Mouse (Mus musculus) embryonic stem cell, embryonic (primary cell): Measurements from ENCODE around the gene Ngdn.
"Not testable (repeated sequence)": the region's sequence is repeated elsewhere in the genome, so short reads cannot be mapped to it uniquely, and the experiment has no call there.

Experiments
- CTCF ChIA-PET, 4 experiments: fragments of 300-600 bp in 2 of 4; fragments of 350-600 bp in 2 of 4; sonication (Branson Sonifier 250); formaldehyde crosslinking; loops; one replicate each; lab custom pipeline; 2022; ENCODE audit warnings: inconsistent platforms in 2 of 4; lab: Charles Lee
- POLR2A ChIA-PET, 4 experiments: fragments of 300-600 bp in 2 of 4; fragments of 350-600 bp in 2 of 4; sonication (Branson Sonifier 250); formaldehyde crosslinking; loops; one replicate each; lab custom pipeline; 2022; ENCODE audit warnings: antibody characterized with exemption in 4 of 4, inconsistent platforms in 1 of 4; lab: Charles Lee

Gene Ngdn

DNA sequence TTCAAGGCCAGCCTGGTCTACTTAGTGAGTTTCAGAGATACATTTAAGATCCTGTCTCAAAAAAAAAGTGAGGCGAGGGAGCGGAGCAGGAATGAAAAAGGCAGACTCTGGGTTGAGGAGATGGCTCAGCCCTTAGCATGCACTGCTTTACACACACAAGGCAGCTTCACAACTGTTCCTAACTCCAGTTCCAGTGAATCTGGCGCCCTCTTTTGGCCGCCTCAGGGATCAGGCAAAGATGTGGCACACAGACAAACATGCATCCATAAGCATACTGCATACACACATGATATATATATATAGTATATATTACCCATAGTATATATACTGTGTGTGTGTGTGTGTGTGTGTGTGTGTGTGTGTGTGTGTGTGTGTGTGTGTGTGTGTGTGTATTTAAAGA is 4.1 kb upstream of the Ngdn start:
- ChIA-PET POLR2A (interaction anchor here in 2 of 4 experiments (0.6 to 1.0 kb wide), 3 partner anchors 29 to 476 kb away, joined by 3 to 4 read pairs (median 3); no protein-coding TSS in a partner anchor), CTCF (interaction anchor here (0.6 to 1.8 kb wide), 42 partner anchors 9 to 297 kb away, joined by 3 to 15 read pairs (median 3); partner anchors contain the start of genes Ap1g2 (in 1 of the 4), Il25 (in 1 of the 4) and Myh7 (in 1 of the 4))

DNA sequence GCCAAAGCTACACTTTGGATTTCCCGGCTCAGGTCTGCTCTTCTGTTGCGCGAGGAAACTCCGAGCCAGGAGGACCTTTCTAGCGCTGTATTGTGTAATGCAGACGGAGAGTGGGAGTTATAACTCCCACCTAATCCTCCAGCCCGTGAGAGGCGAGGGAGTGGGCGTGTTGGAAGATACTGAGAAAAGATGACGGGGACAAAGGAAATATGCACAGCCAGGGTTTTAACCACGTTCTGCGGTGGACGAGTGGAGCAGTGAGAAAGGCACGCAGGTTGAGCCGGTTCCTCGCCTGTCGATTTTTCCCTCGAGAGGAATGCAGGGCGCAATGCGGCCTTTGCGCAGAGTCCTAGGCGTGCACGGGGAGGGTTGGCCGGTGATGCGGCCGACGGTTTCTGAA is 663 bp upstream of the Ngdn start:
- CTCF ChIA-PET = interaction anchor here (0.6 to 2.3 kb wide), 47 partner anchors 9 to 848 kb away, joined by 3 to 35 read pairs (median 4); partner anchors contain the start of genes Zfhx2 (in 2 of the 4), A730061H03Rik (in 1 of the 4), Dcaf11 (in 1 of the 4) and Dhrs4 (in 1 of the 4)
- POLR2A ChIA-PET = interaction anchor here (0.6 to 16.7 kb wide), 76 partner anchors 8 to 755 kb away, joined by 3 to 156 read pairs (median 4); partner anchors contain the start of genes Ap1g2 (in 3 of the 4), Efs (in 3 of the 4), Thtpa (in 3 of the 4) and Bcl2l2 (in 2 of the 4)

DNA sequence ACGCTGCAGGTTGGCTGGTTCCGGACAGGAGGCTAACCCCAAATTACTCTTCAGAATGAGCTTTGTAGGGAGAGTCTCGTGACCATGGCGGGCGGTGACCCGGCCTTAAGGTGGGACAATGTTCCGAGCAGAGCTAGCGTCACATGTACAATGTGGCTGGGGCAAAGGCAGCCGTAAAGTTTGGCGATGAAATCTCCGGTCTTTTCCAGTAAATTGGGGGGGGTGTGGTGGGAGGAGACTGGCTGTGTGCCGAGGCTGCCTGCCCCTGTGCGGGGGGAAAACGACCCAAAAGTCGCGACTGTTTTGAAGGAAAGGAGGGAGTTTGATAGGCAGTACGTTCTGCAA is 485 bp downstream of the Ngdn start:
- ChIA-PET CTCF (interaction anchor here in 3 of 4 experiments (0.6 to 2.3 kb wide), 27 partner anchors 8 to 1478 kb away, joined by 3 to 35 read pairs (median 5); partner anchors contain the start of genes Ap1g2 (in 1 of the 3), Dhrs4 (in 1 of the 3), Pck2 (in 1 of the 3) and Thtpa (in 1 of the 3)), POLR2A (interaction anchor here (0.6 to 16.7 kb wide), 63 partner anchors 9 to 656 kb away, joined by 3 to 156 read pairs (median 5); partner anchors contain the start of genes Thtpa (in 3 of the 4), Ap1g2 (in 2 of the 4), Efs (in 2 of the 4) and Zfhx2 (in 2 of the 4))

DNA sequence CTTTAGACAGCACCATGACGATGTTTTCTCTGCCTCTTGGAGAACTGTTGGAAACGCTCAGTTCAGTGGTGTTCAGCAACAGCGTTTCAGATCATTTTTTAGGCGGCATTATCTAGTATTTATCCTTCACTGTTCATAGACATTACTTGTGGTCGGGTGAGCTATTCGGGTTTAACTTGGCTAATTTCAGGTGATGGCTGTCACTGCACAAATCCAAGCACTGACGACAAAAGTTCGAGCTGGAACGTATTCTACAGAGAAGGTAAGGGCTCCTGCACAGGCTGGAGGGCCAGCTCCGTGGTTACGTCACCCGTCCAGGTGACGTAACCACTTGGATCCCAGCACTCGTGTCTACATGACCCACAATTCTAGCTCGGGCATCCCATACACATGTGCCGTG is 1.6 kb downstream of the Ngdn start:
- CTCF ChIA-PET = interaction anchor here in 2 of 4 experiments (0.6 to 1.5 kb wide), 5 partner anchors 9 to 155 kb away, joined by 3 to 6 read pairs (median 3); partner anchors contain the start of gene Thtpa (in 1 of the 2)
- POLR2A ChIA-PET = interaction anchor here in 3 of 4 experiments (0.8 to 16.7 kb wide), 9 partner anchors 8 to 125 kb away, joined by 3 to 156 read pairs (median 3); partner anchors contain the start of genes Pabpn1 (in 1 of the 3), Thtpa (in 1 of the 3) and Zfhx2 (in 1 of the 3)

DNA sequence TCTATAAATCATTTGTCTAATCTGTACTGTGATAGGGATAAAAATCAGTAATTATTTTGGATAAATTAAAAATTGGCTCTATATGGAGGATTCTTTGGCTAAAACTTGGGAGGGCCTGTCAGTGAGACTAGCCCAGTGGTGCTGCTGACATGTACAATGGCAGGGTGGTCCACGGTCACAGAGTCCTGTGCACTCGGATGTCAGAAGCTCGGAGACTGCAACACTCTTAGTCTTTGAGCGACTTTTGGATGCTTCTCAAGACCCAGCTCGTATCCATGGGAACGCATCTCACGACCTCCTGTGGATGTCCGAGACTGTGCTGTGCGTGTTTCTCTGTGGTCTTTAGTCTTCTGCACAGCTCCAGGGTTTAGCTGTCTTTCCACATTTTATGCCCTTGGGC is 5.1 kb downstream of the Ngdn start:
- POLR2A ChIA-PET = interaction anchor here in 3 of 4 experiments (0.5 to 16.7 kb wide), 5 partner anchors 67 to 95 kb away, joined by 3 to 156 read pairs (median 4); partner anchors contain the start of genes Zfhx2 (in 2 of the 3), Efs (in 1 of the 3) and Thtpa (in 1 of the 3)

DNA sequence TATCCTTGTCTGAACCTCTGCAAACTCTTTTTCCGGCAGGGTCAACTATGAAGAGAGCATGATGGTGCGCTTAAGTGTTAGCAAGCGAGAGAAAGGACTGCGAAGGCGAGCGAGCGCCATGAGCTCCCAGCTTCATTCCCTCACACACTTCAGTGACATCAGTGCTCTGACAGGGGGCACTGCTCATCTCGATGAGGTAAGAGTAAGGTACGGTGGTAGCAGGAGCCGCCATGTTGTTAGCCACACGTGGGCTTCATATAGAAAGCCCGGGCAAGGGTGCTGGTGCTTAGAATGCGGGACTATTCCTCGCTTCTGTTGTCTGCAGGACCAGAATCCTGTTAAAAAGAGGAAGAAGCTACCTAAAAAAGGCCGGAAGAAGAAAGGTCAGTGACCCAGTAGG is 7.8 kb downstream of the Ngdn start:
- CTCF ChIA-PET = interaction anchor here in 3 of 4 experiments (0.5 to 10.3 kb wide), 15 partner anchors 8 to 237 kb away, joined by 3 to 342 read pairs (median 6); partner anchors contain the start of genes Thtpa (in 2 of the 3), Bcl2l2 (in 1 of the 3), Gm20521 (in 1 of the 3) and Ngdn (in 1 of the 3)
- POLR2A ChIA-PET = interaction anchor here in 3 of 4 experiments (0.8 to 16.7 kb wide), 9 partner anchors 9 to 157 kb away, joined by 3 to 156 read pairs (median 5); partner anchors contain the start of genes Thtpa (in 1 of the 3) and Zfhx2 (in 1 of the 3)

More for the DNA sequence above, 5.1 kb downstream of the Ngdn start:
- CTCF ChIA-PET = interaction anchor here in 2 of 4 experiments (1.2 to 10.3 kb wide), 2 partner anchors 9 to 77 kb away, joined by 4 to 342 read pairs; partner anchors contain the start of genes Thtpa (in 1 of the 2) and Zfhx2 (in 1 of the 2)

DNA sequence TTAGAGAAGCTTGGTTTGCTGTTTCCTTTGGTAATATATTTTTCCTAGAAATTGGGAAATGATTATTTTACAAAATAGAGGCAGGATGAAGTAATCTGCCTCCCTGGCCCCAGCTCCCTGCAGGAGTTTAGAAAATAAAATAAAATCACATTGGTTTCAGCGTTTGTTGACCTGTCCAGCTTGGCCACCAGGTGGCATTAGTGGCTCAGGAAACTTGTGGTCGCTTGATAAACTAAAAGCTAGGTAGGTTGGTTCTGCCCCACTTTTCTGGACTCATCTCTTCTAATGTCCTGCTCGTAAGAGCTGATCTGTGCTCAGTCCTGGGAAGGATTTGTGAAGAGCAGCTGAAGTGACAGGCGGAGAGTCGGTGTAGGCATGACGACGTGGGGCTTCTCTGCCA is 9.0 kb downstream of the Ngdn start:
- CTCF ChIA-PET = interaction anchor here (0.6 to 10.3 kb wide), 76 partner anchors 9 to 763 kb away, joined by 3 to 342 read pairs (median 4); partner anchors contain the start of genes Thtpa (in 4 of the 4), Ngdn (in 3 of the 4), Ap1g2 (in 2 of the 4) and Jph4 (in 2 of the 4)
- POLR2A ChIA-PET = interaction anchor here (0.6 to 16.7 kb wide), 22 partner anchors 8 to 108 kb away, joined by 3 to 156 read pairs (median 4); partner anchors contain the start of genes Ngdn (in 3 of the 4), Thtpa (in 2 of the 4), Ap1g2 (in 1 of the 4) and Zfhx2 (in 1 of the 4)

DNA sequence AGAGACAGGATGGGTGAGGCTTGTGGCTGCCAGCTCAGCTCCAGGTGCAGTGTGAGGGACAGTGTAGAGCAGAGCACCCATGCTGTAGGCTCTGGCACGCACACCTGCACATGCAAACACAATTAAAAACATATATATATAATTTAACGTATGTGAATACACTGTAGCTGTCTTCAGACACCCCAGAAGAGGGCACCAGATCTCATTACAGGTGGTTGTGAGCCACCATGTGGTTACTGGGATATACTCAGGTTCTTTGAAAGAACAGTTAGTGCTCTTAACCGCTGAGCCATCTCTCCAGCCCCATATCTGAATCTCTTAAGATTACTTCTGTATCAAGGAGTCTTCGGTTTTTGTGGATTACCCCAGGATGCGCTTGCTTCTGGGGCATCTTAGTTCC is 10.3 kb downstream of the Ngdn start:
- ChIA-PET CTCF (interaction anchor here (0.6 to 10.3 kb wide), 35 partner anchors 8 to 203 kb away, joined by 3 to 342 read pairs (median 5); partner anchors contain the start of genes Ngdn (in 3 of the 4), Thtpa (in 3 of the 4), Ap1g2 (in 1 of the 4) and Jph4 (in 1 of the 4)), POLR2A (interaction anchor here in 3 of 4 experiments (0.8 to 16.7 kb wide), 16 partner anchors 9 to 81 kb away, joined by 3 to 156 read pairs (median 8); partner anchors contain the start of genes Thtpa (in 2 of the 3), Ap1g2 (in 1 of the 3), Ngdn (in 1 of the 3) and Zfhx2 (in 1 of the 3))

DNA sequence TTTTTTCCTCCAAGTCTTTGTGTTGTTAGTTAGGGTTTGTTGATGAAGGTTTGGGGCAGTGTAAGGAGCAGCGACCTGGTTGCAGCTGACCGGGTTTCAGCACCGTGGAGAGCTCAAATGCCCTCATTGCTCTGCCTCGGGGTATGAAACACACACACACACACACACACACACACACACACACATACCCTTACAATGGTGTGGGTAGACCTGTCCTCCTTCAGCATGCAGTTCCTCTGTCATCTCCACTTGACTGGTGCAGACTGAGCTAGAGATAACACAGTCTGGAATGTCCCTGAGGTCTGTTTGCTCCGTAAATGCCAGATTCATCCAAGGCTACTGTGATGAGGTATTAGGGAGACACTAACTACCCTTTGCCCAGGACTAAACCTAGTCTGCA is 12.0 kb downstream of the Ngdn start:
- ChIA-PET POLR2A (interaction anchor here (0.5 to 16.7 kb wide), 23 partner anchors 9 to 72 kb away, joined by 3 to 156 read pairs (median 4); partner anchors contain the start of genes Ngdn (in 2 of the 4), Thtpa (in 2 of the 4) and Zfhx2 (in 2 of the 4)), CTCF (interaction anchor here (0.5 to 10.3 kb wide), 49 partner anchors 9 to 1894 kb away, joined by 3 to 342 read pairs (median 4); partner anchors contain the start of genes Ngdn (in 3 of the 4), Thtpa (in 3 of the 4), Ap1g2 (in 1 of the 4) and Ppp1r3e (in 1 of the 4))

DNA sequence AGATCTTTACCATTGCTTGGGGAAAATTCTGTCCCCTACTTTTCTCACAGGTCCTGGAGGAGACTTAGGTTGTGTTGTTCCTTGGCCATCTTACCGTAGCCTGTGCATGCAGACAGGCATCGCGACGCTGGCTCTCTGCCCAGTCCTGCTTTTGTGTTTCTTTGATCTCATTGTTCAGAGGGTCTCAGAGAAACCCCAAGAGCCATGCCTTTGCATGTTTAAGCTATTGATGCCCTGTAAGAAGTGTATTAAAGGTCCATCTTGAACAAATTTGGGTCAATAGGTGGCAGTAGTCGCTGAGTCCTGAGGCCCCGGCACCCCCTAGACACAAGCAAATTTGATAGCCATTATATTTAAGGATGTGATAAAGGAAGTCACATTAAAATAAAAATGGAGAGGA is 12.4 kb downstream of the Ngdn start:
- ChIA-PET POLR2A (interaction anchor here (0.6 to 16.7 kb wide), 20 partner anchors 8 to 72 kb away, joined by 3 to 156 read pairs (median 4); partner anchors contain the start of genes Thtpa (in 2 of the 4) and Zfhx2 (in 2 of the 4)), CTCF (interaction anchor here (0.5 to 10.3 kb wide), 41 partner anchors 11 to 1222 kb away, joined by 3 to 342 read pairs (median 4); partner anchors contain the start of genes Thtpa (in 3 of the 4), Ngdn (in 2 of the 4), Ap1g2 (in 1 of the 4) and Zfhx2 (in 1 of the 4))

DNA sequence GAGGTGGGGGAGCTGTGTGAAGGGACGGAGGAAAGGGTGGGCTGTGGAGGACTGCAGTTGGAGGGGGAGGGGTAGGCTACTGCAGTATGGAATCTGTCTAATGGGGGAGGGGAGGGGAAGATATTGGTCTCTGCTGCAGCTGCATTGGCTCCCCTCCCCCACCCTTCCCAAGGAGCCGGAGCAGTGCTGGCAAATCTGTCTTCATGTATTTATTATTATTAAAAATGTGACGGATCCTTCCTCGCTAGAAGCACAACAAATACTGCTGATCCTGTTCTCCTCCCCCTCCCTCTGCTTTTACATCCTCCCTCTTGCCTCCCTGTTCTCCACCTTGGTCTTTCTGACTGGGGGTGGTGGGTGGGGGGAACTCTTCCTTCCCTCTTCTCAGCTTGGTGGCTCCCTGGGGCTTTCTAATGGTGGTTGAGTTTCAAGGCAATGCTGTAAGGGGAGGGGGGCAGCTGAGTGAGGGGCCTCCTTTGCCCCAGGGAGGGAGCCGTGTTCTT is 13.1 kb downstream of the Ngdn start:
- CTCF ChIA-PET = interaction anchor here (0.6 to 10.3 kb wide), 47 partner anchors 8 to 1222 kb away, joined by 3 to 342 read pairs (median 4); partner anchors contain the start of genes Thtpa (in 3 of the 4), Ap1g2 (in 1 of the 4), Jph4 (in 1 of the 4) and Ngdn (in 1 of the 4)

DNA sequence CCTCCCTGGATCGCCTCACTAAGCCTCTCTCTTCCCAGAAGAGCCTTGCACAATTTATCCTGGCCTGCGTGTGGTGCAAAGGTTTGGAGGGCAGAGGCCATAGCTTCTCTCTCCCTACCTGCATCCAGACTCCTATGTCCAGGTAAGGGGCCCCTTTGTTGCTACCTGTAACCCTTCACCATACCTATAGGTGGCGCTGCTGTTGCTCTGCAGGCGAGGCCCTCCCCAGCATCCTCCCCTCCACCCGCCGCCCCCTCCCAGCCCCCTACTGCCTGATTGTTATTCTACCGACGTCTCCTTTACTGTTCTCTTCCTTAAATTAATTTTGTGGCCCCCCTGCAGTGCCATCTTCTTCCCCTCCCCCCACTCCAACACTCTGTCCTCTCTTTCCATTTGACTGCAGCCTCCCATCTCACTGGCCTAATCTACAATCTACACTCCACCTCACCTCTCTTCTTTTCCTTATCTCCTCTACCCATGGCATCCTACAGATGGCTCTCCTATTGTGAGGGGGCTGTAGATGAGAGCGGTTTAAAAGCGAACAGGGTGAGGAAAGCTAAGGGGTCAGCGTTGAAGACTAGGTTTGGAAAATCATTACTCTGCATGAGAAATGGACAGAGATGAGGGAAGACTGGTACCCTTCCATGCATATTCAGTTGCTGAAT is 13.9 kb downstream of the Ngdn start:
- ChIA-PET CTCF (interaction anchor here (0.5 to 10.3 kb wide), 41 partner anchors 8 to 586 kb away, joined by 3 to 342 read pairs (median 4); partner anchors contain the start of genes Thtpa (in 3 of the 4), Jph4 (in 1 of the 4), Ngdn (in 1 of the 4) and Zfhx2 (in 1 of the 4)), POLR2A (interaction anchor here in 3 of 4 experiments (0.6 to 16.7 kb wide), 14 partner anchors 12 to 103 kb away, joined by 3 to 156 read pairs (median 4); partner anchors contain the start of genes Ngdn (in 1 of the 3), Thtpa (in 1 of the 3) and Zfhx2 (in 1 of the 3))

More for the DNA sequence above, 13.1 kb downstream of the Ngdn start:
- POLR2A ChIA-PET = interaction anchor here (0.6 to 16.7 kb wide), 19 partner anchors 9 to 71 kb away, joined by 3 to 156 read pairs (median 4); partner anchors contain the start of genes Ngdn (in 1 of the 4), Thtpa (in 1 of the 4) and Zfhx2 (in 1 of the 4)

DNA sequence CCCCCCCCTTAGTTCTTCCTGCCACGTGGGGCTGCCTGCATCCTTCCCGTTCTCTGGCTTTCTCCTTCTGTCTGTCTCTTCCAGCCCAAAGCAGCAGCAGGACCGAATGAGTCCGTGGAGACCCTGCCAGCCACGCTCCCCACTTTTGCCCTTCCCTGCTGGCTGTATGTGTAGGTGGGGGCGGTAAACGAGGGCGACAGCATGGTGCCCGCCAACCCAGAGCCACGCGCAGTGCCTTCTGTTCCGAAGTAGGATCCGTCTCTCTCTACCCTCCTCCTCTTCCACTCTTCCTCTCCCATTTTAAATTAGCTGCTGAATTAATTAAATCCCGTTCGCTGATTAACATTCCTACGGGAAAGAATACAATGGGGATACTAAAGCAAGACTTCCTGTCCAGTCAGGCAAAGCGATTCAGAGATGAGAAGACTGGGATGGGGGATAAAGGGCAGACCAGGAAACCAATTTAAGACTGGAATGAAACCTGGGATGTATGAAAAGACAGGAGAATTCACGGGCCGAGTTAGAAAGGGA is 17.5 kb downstream of the Ngdn start:
- CTCF ChIA-PET = interaction anchor here in 3 of 4 experiments (0.6 to 1.5 kb wide), 11 partner anchors 16 to 77 kb away, joined by 3 to 5 read pairs (median 3); partner anchors contain the start of gene Thtpa (in 1 of the 3)
- POLR2A ChIA-PET = interaction anchor here in 3 of 4 experiments (0.6 to 1.8 kb wide), 16 partner anchors 16 to 595 kb away, joined by 3 to 11 read pairs (median 3); partner anchors contain the start of genes Ngdn (in 1 of the 3) and Thtpa (in 1 of the 3)

DNA sequence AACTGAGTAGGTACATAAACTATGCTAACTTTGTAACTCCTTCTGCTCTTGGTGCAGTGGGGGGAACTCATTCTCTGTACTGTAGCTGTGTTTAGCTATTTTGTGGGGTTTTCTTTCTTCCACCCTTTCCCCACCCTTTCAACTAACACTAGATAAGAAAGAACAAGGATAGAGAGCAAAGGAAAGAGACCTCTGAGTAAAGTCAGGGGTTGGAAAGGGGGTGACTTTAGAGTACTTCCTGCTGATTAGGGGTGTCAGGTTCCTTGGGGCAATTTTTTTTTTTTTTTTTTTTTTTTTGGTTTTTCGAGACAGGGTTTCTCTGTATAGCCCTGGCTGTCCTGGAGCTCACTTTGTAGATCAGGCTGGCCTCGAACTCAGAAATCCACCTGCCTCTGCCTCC is 28.4 kb downstream of the Ngdn start:
- CTCF ChIA-PET = not testable (repeated sequence)
- POLR2A ChIA-PET = interaction anchor here in 2 of 4 experiments (0.7 to 1.6 kb wide), 4 partner anchors 12 to 51 kb away, joined by 3 to 5 read pairs (median 4); partner anchors contain the start of genes Ngdn (in 1 of the 2) and Thtpa (in 1 of the 2)

DNA sequence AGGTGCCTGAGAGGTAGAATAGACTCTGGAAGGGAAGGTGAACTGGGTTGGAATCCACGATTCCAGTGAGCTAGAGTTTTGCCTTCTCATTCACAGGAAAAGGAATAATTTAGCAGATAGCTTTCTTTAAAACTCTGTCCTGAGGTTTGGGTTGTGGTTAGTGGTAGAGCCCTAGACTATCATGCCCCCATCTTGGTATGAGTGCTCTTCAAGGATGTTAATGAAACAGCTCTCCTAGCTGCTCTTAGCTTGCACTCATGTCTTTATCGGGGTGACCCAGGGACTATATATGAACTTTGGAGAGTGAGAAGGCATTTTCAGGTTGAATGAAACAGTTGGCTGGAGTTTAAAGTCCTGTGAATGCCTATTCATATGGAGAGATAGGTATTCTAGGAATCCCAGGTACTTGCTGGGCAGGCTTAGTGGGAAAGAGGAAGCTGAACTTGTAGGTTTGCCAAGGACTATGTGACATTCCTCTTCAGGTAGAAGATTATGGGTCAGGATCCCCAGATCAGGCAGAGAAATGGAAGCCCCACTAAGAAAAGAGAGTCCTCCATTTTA is 32.8 kb downstream of the Ngdn start:
- ChIA-PET POLR2A (interaction anchor here (0.6 to 4.0 kb wide), 52 partner anchors 10 to 492 kb away, joined by 3 to 70 read pairs (median 5); partner anchors contain the start of genes Thtpa (in 3 of the 4), Ngdn (in 2 of the 4), Ap1g2 (in 1 of the 4) and Bcl2l2 (in 1 of the 4)), CTCF (interaction anchor here (0.5 to 2.9 kb wide), 20 partner anchors 9 to 449 kb away, joined by 3 to 21 read pairs (median 4); partner anchors contain the start of gene Zfhx2 (in 1 of the 4))
